Mouse (Mus musculus) neural tube, embryonic 13.5 days (tissue): ENCODE results near the gene Rergl. TPM values are rescaled to one million over a fixed set of nuclear protein-coding genes. Genes with fewer than 3 reads are reported as not detected.

Source experiments
- ATAC-seq: fragments of 200-750 bp; cut with Nextera tagmentation; 2 replicates; pipeline ENCODE4 v1.8.0; 2017; ENCODE audit warnings: low read depth, mild to moderate bottlenecking, moderate TSS enrichment, moderate library complexity
- H3K27ac ChIP-seq: fragments of 300-500 bp; sonication (generic); replicated peaks from 2 replicates; pipeline ENCODE4 v1.5.1; 2015; ENCODE audit warnings: moderate library complexity, mild to moderate bottlenecking, inconsistent platforms
- H3K27me3 ChIP-seq: fragments of 300-500 bp; sonication (generic); 2 replicates; pipeline ENCODE4 v1.6.1; 2015; ENCODE audit warnings: mild to moderate bottlenecking, inconsistent platforms
- H3K36me3 ChIP-seq: fragments of 300-500 bp; sonication (generic); 2 replicates; pipeline ENCODE4 v1.6.1; 2015; ENCODE audit warnings: mild to moderate bottlenecking, inconsistent platforms
- H3K4me1 ChIP-seq: fragments of 300-500 bp; sonication (generic); replicated peaks from 2 replicates; pipeline ENCODE4 v1.6.1; 2015; ENCODE audit warnings: inconsistent platforms
- H3K4me2 ChIP-seq: fragments of 300-500 bp; sonication (generic); 2 replicates; pipeline ENCODE4 v1.6.1; 2015; ENCODE audit warnings: inconsistent platforms, mild to moderate bottlenecking, moderate library complexity
- H3K4me3 ChIP-seq: fragments of 300-500 bp; sonication (generic); 2 replicates; pipeline ENCODE4 v1.5.1; 2015; ENCODE audit warnings: mild to moderate bottlenecking, inconsistent platforms
- H3K9ac ChIP-seq: fragments of 300-500 bp; sonication (generic); 2 replicates; pipeline ENCODE4 v1.6.1; 2015; ENCODE audit warnings: moderate library complexity, mild to moderate bottlenecking, inconsistent platforms
- H3K9me3 ChIP-seq: fragments of 300-500 bp; sonication (generic); 2 replicates; pipeline ENCODE4 v1.6.1; 2016; ENCODE audit warnings: inconsistent platforms
- WGBS: fragments of 180-500 bp; shearing (Covaris S2); methylation state at CpG from one replicate; pipeline ENCODE4 v1.1.7; 2015; 5-methylcytosine and 5-hydroxymethylcytosine counted together
- polyA plus RNA-seq: library from polyadenylated mRNA; unstranded; fragments of >200 nt; fragmentation: Nextera tagmentation; extraction: Ambion mirVana; gene quantifications from 2 replicates; pipeline ENCODE4 v1.2.1, GENCODE M21; 2015

The Rergl gene
- polyA plus RNA-seq, result not detected in 2 replicates

- no peaks in the 10 kb centered on the region for H3K36me3 ChIP-seq
- no peak for ATAC-seq
- H3K4me2 ChIP-seq, result no peak within 1 kb of the TSS
- no peak within 1 kb of the TSS for H3K4me3 ChIP-seq
- no peak within 1 kb of the TSS for H3K9ac ChIP-seq
- no peaks in the 10 kb centered on the region for H3K4me1 ChIP-seq
- H3K9me3 ChIP-seq, result no peaks in the 10 kb centered on the region
- H3K27me3 ChIP-seq, result no peaks in the 10 kb centered on the region
- 35% methylated on average over 1 of the region's 1 CpGs for WGBS
- no peak within 1 kb of the TSS for H3K27ac ChIP-seq
Measured at GRCm38 (mm10) chr6:139501876-139502275, at the start of gene Rergl. Gene Rergl (minus strand): TSS chr6:139501976.

DNA sequence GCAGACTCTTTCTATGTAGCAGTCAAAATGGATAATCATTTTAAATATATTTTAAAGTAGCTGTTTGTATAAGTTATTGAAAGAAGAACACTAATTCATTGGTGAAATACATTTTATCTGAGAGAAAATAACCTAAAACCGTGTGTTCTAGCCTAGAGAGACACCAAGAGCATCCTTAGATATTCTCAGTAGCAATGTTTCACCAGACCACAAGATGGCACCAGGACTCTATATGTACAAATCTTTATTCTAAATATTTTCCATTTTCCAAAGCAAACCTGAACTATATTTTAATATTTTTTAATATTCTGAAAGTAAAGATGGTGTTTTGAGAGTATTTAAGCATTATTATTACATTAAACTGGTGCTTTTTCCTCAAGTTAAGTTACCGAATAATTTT is 36.7 kb upstream of the Rergl start:
- H3K4me3 ChIP-seq, result no peak overlapping the region
- WGBS, result 62% methylated on average over 2 of the region's 2 CpGs

GRCm38 (mm10) chr6:139525406-139525805 is 23.6 kb upstream of the Rergl start:
- Histone ChIP-seq H3K9me3 (peaks cover 4% of the 10 kb centered on the region; the same call in 1 of the 2 replicates), H3K9ac (no peak overlapping the region), H3K4me3 (no peak overlapping the region), H3K27ac (no peak overlapping the region), H3K4me2 (no peak overlapping the region), H3K4me1 (peaks cover 7% of the 10 kb centered on the region; the same call in 1 of the 2 replicates), H3K36me3 (no peaks in the 10 kb centered on the region), H3K27me3 (no peaks in the 10 kb centered on the region)
- no peak for ATAC-seq

More for the DNA sequence above, 36.7 kb upstream of the Rergl start:
- Histone ChIP-seq H3K9ac (no peak overlapping the region), H3K27me3 (no peaks in the 10 kb centered on the region), H3K36me3 (no peaks in the 10 kb centered on the region), H3K4me1 (no peaks in the 10 kb centered on the region), H3K4me2 (no peak overlapping the region), H3K9me3 (no peaks in the 10 kb centered on the region), H3K27ac (no peak overlapping the region)
- ATAC-seq, result no peak

DNA sequence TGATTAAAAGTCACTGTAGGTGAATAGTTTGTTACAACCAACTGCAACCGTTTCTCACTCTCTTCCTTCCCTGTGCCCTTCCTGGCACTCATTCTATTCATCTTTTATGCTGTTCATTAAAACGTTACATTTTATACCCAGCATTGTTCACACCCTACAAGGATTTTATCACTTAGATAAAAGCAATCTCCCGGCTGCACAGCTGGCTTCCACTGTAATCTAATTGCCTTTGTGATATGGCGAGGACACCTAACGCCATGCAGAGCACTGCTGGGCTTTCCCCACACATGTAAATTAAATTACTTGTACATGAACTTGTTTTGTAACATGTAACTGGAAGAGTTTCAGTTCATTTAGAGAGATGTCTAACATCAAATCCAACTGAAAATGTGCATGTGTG is 22.5 kb upstream of the Rergl start:
- Histone ChIP-seq H3K9me3 (peaks cover 4% of the 10 kb centered on the region; the same call in 1 of the 2 replicates), H3K27ac (peak overlapping the region; percentile 52; the same call in 1 of the 2 replicates), H3K4me3 (no peak overlapping the region), H3K4me2 (no peak overlapping the region), H3K4me1 (peaks cover 7% of the 10 kb centered on the region; the same call in 1 of the 2 replicates), H3K9ac (no peak overlapping the region), H3K27me3 (no peaks in the 10 kb centered on the region), H3K36me3 (no peaks in the 10 kb centered on the region)
- ATAC-seq, result peak; percentile 72
- 19% methylated on average over 5 of the region's 5 CpGs for WGBS

GRCm38 (mm10) chr6:139514938-139515510 is 13.2 kb upstream of the Rergl start:
- ATAC-seq, result no peak
- H3K4me1 ChIP-seq, result no peaks in the 10 kb centered on the region
- H3K27me3 ChIP-seq, result no peaks in the 10 kb centered on the region
- no peak overlapping the region for H3K4me3 ChIP-seq
- no peak overlapping the region for H3K9ac ChIP-seq
- no peak overlapping the region for H3K27ac ChIP-seq
- WGBS, result 86% methylated on average over 3 of the region's 3 CpGs
- no peaks in the 10 kb centered on the region for H3K9me3 ChIP-seq
- H3K36me3 ChIP-seq, result no peaks in the 10 kb centered on the region
- no peak overlapping the region for H3K4me2 ChIP-seq

- Histone ChIP-seq H3K4me1 (no peaks in the 10 kb centered on the region), H3K36me3 (no peaks in the 10 kb centered on the region), H3K27me3 (no peaks in the 10 kb centered on the region), H3K4me3 (no peak overlapping the region), H3K4me2 (no peak overlapping the region), H3K9me3 (no peaks in the 10 kb centered on the region), H3K27ac (no peak overlapping the region), H3K9ac (no peak overlapping the region)
- no peak for ATAC-seq
Measured at GRCm38 (mm10) chr6:139479730-139480129, 22.0 kb downstream of the Rergl start.

- Histone ChIP-seq H3K9me3 (no peaks in the 10 kb centered on the region), H3K36me3 (no peaks in the 10 kb centered on the region), H3K4me1 (no peaks in the 10 kb centered on the region), H3K27me3 (no peaks in the 10 kb centered on the region), H3K9ac (no peak overlapping the region), H3K4me3 (no peak overlapping the region), H3K27ac (no peak overlapping the region), H3K4me2 (no peak overlapping the region)
- ATAC-seq, result no peak
- 60% methylated on average over 6 of the region's 6 CpGs for WGBS
Measured at GRCm38 (mm10) chr6:139464980-139465379, 36.8 kb downstream of the Rergl start.

- H3K4me3 ChIP-seq, result no peak overlapping the region
- 94% methylated on average over 2 of the region's 2 CpGs for WGBS
- no peaks in the 10 kb centered on the region for H3K27me3 ChIP-seq
- no peak overlapping the region for H3K27ac ChIP-seq
- no peak overlapping the region for H3K4me2 ChIP-seq
- no peak for ATAC-seq
- no peak overlapping the region for H3K9ac ChIP-seq
- no peaks in the 10 kb centered on the region for H3K36me3 ChIP-seq
- no peaks in the 10 kb centered on the region for H3K9me3 ChIP-seq
- no peaks in the 10 kb centered on the region for H3K4me1 ChIP-seq
Measured at GRCm38 (mm10) chr6:139464292-139464691, 37.5 kb downstream of the Rergl start.

GRCm38 (mm10) chr6:139461094-139461493 is 40.7 kb downstream of the Rergl start:
- Histone ChIP-seq H3K4me1 (no peaks in the 10 kb centered on the region), H3K27ac (no peak overlapping the region), H3K27me3 (no peaks in the 10 kb centered on the region), H3K4me2 (no peak overlapping the region), H3K9me3 (no peaks in the 10 kb centered on the region), H3K9ac (no peak overlapping the region), H3K4me3 (no peak overlapping the region), H3K36me3 (no peaks in the 10 kb centered on the region)
- WGBS, result 30% methylated on average over 5 of the region's 5 CpGs
- no peak for ATAC-seq

DNA sequence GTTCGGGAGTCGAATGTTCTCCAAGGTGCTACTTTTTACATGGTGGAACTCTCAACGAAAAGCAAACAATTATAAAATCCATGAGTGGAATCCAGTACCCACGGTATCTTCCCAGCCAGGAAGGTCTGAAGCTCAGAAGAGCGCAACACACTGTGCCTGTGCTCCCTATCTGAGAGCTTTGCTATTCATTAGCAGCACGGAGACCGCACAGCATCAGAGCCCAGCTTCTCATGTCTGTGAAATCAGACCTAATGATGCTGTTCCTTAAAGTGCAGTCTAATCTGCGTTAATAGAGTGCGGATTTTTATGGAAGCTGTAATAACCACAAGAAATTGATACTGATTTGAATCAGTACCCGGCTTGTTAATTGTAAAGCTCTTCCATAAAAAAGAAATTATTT is 41.3 kb downstream of the Rergl start:
- Histone ChIP-seq H3K27me3 (no peaks in the 10 kb centered on the region), H3K4me1 (no peaks in the 10 kb centered on the region), H3K4me3 (no peak overlapping the region), H3K36me3 (no peaks in the 10 kb centered on the region), H3K27ac (no peak overlapping the region), H3K9ac (no peak overlapping the region), H3K4me2 (no peak overlapping the region), H3K9me3 (no peaks in the 10 kb centered on the region)
- ATAC-seq, result 0 out of 2 replicates have a peak, but pooled peaks have one; percentile 36
- WGBS, result 79% methylated on average over 10 of the region's 10 CpGs

- H3K4me2 ChIP-seq, result no peak overlapping the region
- 90% methylated on average over 2 of the region's 2 CpGs for WGBS
- ATAC-seq, result no peak
- no peaks in the 10 kb centered on the region for H3K36me3 ChIP-seq
- no peaks in the 10 kb centered on the region for H3K4me1 ChIP-seq
- H3K4me3 ChIP-seq, result no peak overlapping the region
- H3K9ac ChIP-seq, result no peak overlapping the region
- no peaks in the 10 kb centered on the region for H3K9me3 ChIP-seq
- no peak overlapping the region for H3K27ac ChIP-seq
- H3K27me3 ChIP-seq, result no peaks in the 10 kb centered on the region
Measured at GRCm38 (mm10) chr6:139443999-139444398, 57.8 kb downstream of the Rergl start.
